In the genomic region with DNA sequence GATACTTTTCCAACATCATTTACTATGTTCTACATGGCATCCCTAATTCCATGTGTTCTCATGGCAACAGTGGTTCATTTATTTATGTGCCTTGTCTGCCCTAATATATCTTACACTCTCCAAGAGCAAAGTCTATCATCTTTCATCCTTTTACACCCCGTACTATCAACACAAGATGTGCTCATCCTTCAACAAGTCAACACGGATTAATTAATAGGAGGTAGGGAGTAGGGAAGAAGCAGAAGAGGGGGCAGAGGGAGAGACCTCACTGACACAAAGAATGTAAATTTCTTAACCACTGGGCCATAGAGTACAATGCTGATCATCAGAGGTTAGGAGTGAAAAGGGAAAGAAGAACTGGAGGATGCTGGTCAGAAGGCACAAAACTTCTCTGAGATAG, we compare ENCODE assay signal across 32 mouse cellular contexts.
"Had no signal": no experiment of that assay in that cellular context is flagged by ENCODE, and none has a peak within 500 bp of the region (broad histone marks: within the 10 kb centered on the region; RNA-seq: fewer than 3 reads in every experiment).

No protein-coding gene starts in this region.

- H3K4me2 ChIP-seq: heart, embryonic 11.5 days; heart, embryonic 12.5 days; heart, embryonic 13.5 days; heart, embryonic 15.5 days; hindbrain, embryonic 12.5 days; hindbrain, embryonic 13.5 days; hindbrain, embryonic 14.5 days; hindbrain, embryonic 15.5 days; intestine, embryonic 15.5 days had no signal

- H3K36me3 ChIP-seq: heart, embryonic 10.5 days; heart, embryonic 12.5 days; heart, embryonic 13.5 days; heart, embryonic 15.5 days; hindbrain, embryonic 10.5 days; hindbrain, embryonic 12.5 days; hindbrain, embryonic 13.5 days; hindbrain, embryonic 15.5 days; intestine, embryonic 15.5 days had no signal

- H3K27ac ChIP-seq: heart, adult 2 months; heart, embryonic 10.5 days; heart, embryonic 13.5 days; heart, embryonic 15.5 days; hindbrain, embryonic 10.5 days; hindbrain, embryonic 12.5 days; hindbrain, embryonic 13.5 days; hindbrain, embryonic 14.5 days; hindbrain, embryonic 15.5 days; hindbrain, postnatal 0 days; intestine, embryonic 15.5 days; layer of hippocampus, adult 2 months; left cerebral cortex, adult 2 months had no signal

- H3K27me3 ChIP-seq: heart, embryonic 12.5 days; heart, embryonic 13.5 days; heart, embryonic 15.5 days; hindbrain, embryonic 12.5 days; hindbrain, embryonic 13.5 days; hindbrain, embryonic 15.5 days; intestine, embryonic 15.5 days had no signal

- H3K4me3 ChIP-seq: heart, adult 2 months; heart, embryonic 10.5 days; heart, embryonic 12.5 days; heart, embryonic 13.5 days; heart, embryonic 15.5 days; hindbrain, embryonic 10.5 days; hindbrain, embryonic 12.5 days; hindbrain, embryonic 13.5 days; hindbrain, embryonic 15.5 days; intestine, embryonic 15.5 days; layer of hippocampus, adult 2 months; left cerebral cortex, adult 2 months had no signal

- ATAC-seq: hindbrain, embryonic 16.5 days; hindbrain, postnatal 0 days; inflammation-experienced regulatory T-cells, adult 6 months; intestine, embryonic 15.5 days; intestine, embryonic 16.5 days; intestine, postnatal 0 days had no signal

- H3K9ac ChIP-seq: heart, embryonic 12.5 days; heart, embryonic 13.5 days; heart, embryonic 15.5 days; hindbrain, embryonic 12.5 days; hindbrain, embryonic 13.5 days; hindbrain, embryonic 14.5 days; hindbrain, embryonic 15.5 days; intestine, embryonic 15.5 days had no signal

- H3K9me3 ChIP-seq: heart, embryonic 10.5 days; heart, embryonic 12.5 days; heart, embryonic 13.5 days; heart, embryonic 15.5 days; hindbrain, embryonic 10.5 days; hindbrain, embryonic 12.5 days; hindbrain, embryonic 13.5 days; hindbrain, embryonic 15.5 days; intestine, embryonic 15.5 days had no signal

- H3K4me1 ChIP-seq: heart, embryonic 10.5 days; heart, embryonic 12.5 days; heart, embryonic 13.5 days; heart, embryonic 15.5 days; hindbrain, embryonic 10.5 days; hindbrain, embryonic 12.5 days; hindbrain, embryonic 13.5 days; hindbrain, embryonic 15.5 days; intestine, embryonic 15.5 days had no signal

- DNase-seq: heart, adult 18-20 months; heart, adult 2 months; heart, postnatal 10 days; heart, postnatal 14 days; heart, postnatal 36 days; heart, postnatal 4 days; kidney, adult 2 months; kidney, adult 9 months; kidney, postnatal 14 days; kidney, postnatal 25 days; kidney, postnatal 36 days; kidney, postnatal 4 days; layer of hippocampus, adult 9-11 months; layer of hippocampus, postnatal 36 days had no signal
